Mouse (Mus musculus): ENCODE measurements around the gene Mafk. TPM values are rescaled to one million over a fixed set of nuclear protein-coding genes. Genes with fewer than 3 reads are reported as not detected.

Mafk gene
- polyA plus RNA-seq, 1 experiment from 2014 or later: 7.3 TPM

DNA sequence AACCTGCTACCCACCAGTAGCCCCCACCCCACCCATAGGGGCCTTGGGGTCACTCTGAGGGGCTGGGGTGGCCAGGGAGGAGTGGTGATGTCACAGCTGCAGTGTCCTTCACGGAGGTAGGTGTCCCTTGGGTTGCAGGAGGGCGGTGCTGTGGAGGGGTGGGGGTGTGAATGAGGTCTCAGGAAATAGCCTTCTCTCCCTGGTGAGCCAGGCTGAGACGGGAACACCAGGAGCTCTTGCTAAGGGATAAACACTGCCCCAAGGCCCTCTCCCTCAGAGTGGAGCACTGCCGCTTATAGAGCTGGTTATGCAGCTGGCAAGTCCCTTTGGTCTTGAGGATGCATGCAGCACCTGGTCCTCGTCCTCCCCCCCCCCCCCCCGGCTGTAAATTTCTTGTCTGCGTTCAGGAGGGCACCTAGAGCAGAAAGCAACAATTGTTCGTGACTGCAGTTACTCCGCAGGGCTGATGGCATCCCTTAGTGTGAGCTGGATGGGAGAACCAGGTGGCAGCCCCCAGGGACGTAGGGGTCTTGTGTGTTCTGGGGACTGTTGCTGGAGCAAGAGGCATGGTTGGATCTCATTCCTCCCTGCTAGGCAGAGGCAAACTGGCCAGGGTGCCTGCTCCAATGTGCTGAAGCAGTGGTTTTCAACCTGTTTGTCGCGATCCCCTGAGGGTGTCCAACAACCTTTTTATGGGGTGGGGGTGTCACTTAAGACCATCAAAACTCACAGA, 7.0 kb downstream of the Mafk start:
- H3K4me1 ChIP-seq: peaks cover 51% of the 10 kb centered on the region
- peaks cover 13% of the 10 kb centered on the region for H3K36me3 ChIP-seq
- H3K4me2 ChIP-seq (replicated peaks): peak overlapping the region; percentile 48
- H3K27ac ChIP-seq: peak overlapping the region; percentile 39; the same call in 1 of the 2 replicates
- no peaks in the 10 kb centered on the region for H3K9me3 ChIP-seq
- no peak for ATAC-seq (ENCODE audit: low FRiP score, low read depth)
- H3K27me3 ChIP-seq: no peaks in the 10 kb centered on the region
- no peak overlapping the region for H3K9ac ChIP-seq
- H3K4me3 ChIP-seq: no peak overlapping the region; the same call in 1 of the 2 replicates
- WGBS: 37% methylated on average over 11 of the region's 12 CpGs

DNA sequence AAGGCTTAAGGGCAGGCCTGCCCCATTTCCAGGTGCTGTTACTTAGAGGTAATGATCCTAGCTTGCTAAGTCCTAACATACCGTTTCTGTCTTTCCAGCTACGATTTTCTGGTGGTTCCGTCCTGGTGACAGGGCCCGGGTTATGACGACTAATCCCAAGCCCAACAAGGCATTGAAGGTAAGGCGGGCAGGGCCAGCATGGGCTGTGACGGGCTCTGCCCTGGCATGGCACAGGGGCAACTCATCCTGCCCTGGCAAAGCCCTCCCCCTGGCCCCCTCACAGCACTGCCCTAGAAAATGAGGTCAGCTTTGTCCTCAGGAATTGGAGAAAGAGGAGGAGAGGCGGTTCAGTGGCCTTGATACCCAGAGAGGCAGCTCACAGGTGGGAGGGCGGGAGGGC, 7.7 kb downstream of the Mafk start:
- H3K27ac ChIP-seq: no peak overlapping the region
- no peak overlapping the region for H3K4me2 ChIP-seq (replicated peaks)
- 85% methylated on average over 9 of the region's 9 CpGs for WGBS
- H3K27me3 ChIP-seq: no peaks in the 10 kb centered on the region
- H3K9me3 ChIP-seq: no peaks in the 10 kb centered on the region
- H3K36me3 ChIP-seq: peaks cover 13% of the 10 kb centered on the region
- ATAC-seq (ENCODE audit: low FRiP score, low read depth): no peak
- no peak overlapping the region for H3K9ac ChIP-seq
- peaks cover 53% of the 10 kb centered on the region for H3K4me1 ChIP-seq
- no peak overlapping the region for H3K4me3 ChIP-seq

DNA sequence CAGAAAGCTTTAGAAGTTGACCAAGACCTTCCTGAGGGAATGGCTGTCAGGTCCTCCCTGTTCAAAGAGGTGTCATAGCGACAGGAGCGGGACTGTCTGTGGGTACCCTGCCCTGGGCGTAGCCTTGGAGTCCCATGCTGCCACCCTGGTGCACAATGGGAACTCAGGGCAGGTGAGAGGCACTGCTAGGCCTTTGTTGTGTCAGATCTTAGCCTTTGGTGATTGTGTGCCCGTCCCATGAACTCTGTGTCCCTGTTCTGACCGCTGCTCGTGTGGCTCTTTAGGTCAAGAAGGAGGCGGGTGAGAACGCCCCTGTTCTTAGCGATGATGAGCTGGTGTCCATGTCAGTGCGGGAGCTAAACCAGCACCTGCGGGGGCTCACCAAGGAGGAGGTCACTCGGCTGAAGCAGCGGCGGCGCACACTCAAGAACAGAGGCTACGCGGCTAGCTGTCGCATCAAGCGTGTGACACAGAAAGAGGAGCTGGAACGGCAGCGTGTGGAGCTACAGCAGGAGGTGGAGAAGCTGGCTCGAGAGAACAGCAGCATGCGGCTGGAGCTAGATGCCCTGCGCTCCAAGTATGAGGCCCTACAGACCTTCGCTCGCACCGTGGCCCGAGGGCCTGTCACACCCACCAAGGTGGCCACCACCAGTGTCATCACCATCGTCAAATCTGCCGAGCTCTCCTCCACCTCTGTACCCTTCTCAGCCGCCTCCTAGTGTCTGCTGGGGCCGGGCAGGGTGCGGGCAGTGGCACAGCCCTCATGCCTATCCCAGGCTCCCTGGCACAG, 8.7 kb downstream of the Mafk start:
- Histone ChIP-seq H3K4me3 (no peak overlapping the region), H3K9ac (no peak overlapping the region; the same call in 1 of the 2 replicates), H3K27me3 (no peaks in the 10 kb centered on the region), H3K36me3 (peaks cover 13% of the 10 kb centered on the region), H3K4me2 (replicated peaks) (no peak overlapping the region), H3K4me1 (peaks cover 53% of the 10 kb centered on the region), H3K9me3 (no peaks in the 10 kb centered on the region), H3K27ac (no peak overlapping the region)
- ATAC-seq (ENCODE audit: low FRiP score, low read depth): no peak
- 91% methylated on average over 33 of the region's 33 CpGs for WGBS

DNA sequence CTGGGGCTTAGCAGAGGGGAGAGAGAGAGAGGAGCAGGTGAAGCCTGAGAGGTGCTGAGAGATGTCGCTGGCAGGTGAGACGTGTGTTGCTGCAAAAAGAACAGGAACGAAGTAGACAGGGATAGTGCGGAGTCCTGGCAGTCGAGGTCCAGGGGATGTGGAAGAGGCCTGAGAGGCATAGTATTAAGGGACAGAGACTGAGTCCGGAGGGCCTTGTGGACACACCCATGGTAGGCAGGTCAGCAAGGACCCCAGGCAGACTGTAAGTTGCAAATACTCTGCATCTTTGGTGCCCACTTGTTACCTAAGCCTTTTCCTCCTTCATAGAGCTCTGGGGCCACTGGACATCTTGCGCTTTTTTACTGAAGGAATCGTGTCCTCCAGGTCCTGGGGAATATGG, 9.9 kb downstream of the Mafk start:
- H3K27ac ChIP-seq: no peak overlapping the region
- H3K9me3 ChIP-seq: no peaks in the 10 kb centered on the region
- 92% methylated on average over 8 of the region's 8 CpGs for WGBS
- no peak overlapping the region for H3K9ac ChIP-seq
- ATAC-seq (ENCODE audit: low FRiP score, low read depth): no peak
- H3K4me1 ChIP-seq: peaks cover 44% of the 10 kb centered on the region
- no peak overlapping the region for H3K4me3 ChIP-seq
- H3K4me2 ChIP-seq (replicated peaks): no peak overlapping the region
- H3K36me3 ChIP-seq: peaks cover 13% of the 10 kb centered on the region
- no peaks in the 10 kb centered on the region for H3K27me3 ChIP-seq

DNA sequence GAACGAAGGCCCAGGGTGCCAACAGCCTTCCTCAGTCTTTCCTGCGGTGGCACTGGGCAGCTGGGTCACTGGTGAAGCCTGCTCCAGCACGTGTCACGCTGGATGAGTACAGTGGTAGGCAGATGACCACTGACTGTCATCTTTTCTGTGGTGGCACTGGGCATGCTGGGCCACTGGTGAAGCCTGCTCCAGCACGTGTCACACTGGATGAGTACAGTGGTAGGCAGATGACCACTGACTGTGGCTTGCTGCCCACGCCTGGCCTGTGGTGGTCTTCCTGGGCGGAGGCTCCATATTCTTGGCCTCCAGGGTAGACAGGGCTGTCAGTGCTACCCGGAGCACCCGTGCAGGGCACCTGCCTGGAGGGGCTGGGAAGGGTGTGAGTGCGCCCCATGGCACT, 10.6 kb downstream of the Mafk start:
- no peak for ATAC-seq (ENCODE audit: low FRiP score, low read depth)
- no peak overlapping the region for H3K4me2 ChIP-seq (replicated peaks)
- H3K4me1 ChIP-seq: peaks cover 37% of the 10 kb centered on the region

DNA sequence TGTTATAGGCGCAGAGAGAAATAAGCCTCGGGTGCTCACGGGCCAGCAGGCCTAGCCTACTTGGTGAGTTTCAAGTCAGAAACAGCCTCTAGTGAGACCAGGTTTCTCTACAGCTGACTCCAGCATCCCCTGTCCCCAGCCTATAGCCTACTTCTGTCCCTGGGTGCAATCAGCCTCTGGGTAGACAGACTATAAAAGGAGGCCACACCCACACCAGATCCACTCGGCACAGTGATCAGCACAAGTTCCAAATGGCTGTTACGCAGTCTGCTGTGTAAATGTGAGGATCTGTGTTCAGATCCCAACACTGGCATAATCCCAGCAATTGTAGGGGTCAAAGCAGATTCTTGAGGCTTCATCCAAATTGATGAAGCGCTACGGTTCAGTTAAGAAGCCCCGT, 11.9 kb downstream of the Mafk start:
- Histone ChIP-seq H3K36me3 (peaks cover 13% of the 10 kb centered on the region), H3K4me3 (no peak overlapping the region), H3K27ac (peak overlapping the region; percentile 33; the same call in 1 of the 2 replicates), H3K9ac (no peak overlapping the region), H3K4me2 (replicated peaks) (no peak overlapping the region), H3K4me1 (peaks cover 24% of the 10 kb centered on the region), H3K27me3 (no peaks in the 10 kb centered on the region), H3K9me3 (no peaks in the 10 kb centered on the region)
- ATAC-seq (ENCODE audit: low FRiP score, low read depth): no peak
- WGBS: 66% methylated on average over 8 of the region's 8 CpGs

More for the DNA sequence above, 10.6 kb downstream of the Mafk start:
- H3K27me3 ChIP-seq: no peaks in the 10 kb centered on the region
- 90% methylated on average over 10 of the region's 10 CpGs for WGBS
- no peaks in the 10 kb centered on the region for H3K9me3 ChIP-seq
- H3K36me3 ChIP-seq: peaks cover 13% of the 10 kb centered on the region
- H3K4me3 ChIP-seq: no peak overlapping the region
- H3K27ac ChIP-seq: no peak overlapping the region
- no peak overlapping the region for H3K9ac ChIP-seq

DNA sequence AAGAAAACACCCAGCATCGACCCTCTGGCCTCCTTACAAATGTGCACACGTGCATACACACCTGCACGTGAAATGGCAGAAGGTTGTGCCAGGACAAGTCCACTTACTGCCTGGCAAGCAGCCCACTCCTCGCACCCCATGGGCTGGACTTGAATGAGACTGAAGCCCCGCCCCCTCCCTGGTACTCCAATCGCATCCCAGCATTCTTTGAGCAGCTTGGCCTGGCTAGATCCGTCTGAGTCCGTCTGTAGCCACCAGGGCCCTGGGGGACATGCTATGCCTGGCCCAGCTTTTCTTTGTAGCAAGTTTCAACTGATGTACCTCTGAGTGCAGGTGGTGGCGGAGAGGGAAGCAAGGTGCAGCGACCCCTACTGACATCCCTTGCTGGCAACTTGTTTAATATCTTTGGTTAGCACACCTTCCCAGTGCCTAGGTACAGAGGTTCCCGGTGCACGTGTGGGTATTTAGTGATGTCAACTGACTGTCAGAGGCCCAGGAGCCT, 12.3 kb downstream of the Mafk start:
- peak overlapping the region; percentile 33; the same call in 1 of the 2 replicates for H3K27ac ChIP-seq
- peaks cover 19% of the 10 kb centered on the region for H3K4me1 ChIP-seq
- no peak overlapping the region for H3K4me3 ChIP-seq
- no peak overlapping the region for H3K9ac ChIP-seq
- H3K4me2 ChIP-seq (replicated peaks): peak overlapping the region; percentile 23
- 9% methylated on average over 12 of the region's 12 CpGs for WGBS
- ATAC-seq (ENCODE audit: low FRiP score, low read depth): peak; percentile 72
- no peaks in the 10 kb centered on the region for H3K9me3 ChIP-seq
- H3K27me3 ChIP-seq: no peaks in the 10 kb centered on the region
- H3K36me3 ChIP-seq: peaks cover 13% of the 10 kb centered on the region

DNA sequence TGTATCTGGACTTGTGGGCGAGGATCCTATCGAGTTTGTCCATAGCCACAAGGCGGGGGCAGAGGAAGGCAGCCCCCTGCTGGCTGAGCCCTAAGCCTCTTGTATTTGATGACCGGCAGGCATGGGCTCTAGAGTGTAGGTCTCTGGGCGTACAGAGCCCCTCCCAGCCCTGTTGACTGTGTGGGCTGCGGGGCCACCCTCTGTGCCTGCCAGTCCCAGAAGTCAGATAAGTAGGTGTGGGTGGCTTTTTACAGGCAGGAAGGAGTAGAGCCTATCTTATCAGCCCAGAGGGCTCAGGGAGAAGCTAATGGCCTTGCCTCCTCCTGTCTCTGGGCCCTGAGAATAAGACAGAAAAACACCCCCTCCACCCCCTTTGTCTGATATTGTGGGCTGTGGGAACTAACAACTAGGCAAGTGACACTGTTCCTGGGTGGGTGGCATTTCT, 12.8 kb downstream of the Mafk start:
- H3K9ac ChIP-seq: no peak overlapping the region
- H3K4me1 ChIP-seq: peaks cover 19% of the 10 kb centered on the region
- WGBS: 7% methylated on average over 6 of the region's 6 CpGs
- peak; percentile 26; the same call in 1 of the 2 replicates for ATAC-seq (ENCODE audit: low FRiP score, low read depth)
- no peaks in the 10 kb centered on the region for H3K9me3 ChIP-seq
- peak overlapping the region; percentile 23 for H3K4me2 ChIP-seq (replicated peaks)
- H3K4me3 ChIP-seq: no peak overlapping the region
- H3K27ac ChIP-seq: no peak overlapping the region
- H3K36me3 ChIP-seq: peaks cover 13% of the 10 kb centered on the region
- no peaks in the 10 kb centered on the region for H3K27me3 ChIP-seq

DNA sequence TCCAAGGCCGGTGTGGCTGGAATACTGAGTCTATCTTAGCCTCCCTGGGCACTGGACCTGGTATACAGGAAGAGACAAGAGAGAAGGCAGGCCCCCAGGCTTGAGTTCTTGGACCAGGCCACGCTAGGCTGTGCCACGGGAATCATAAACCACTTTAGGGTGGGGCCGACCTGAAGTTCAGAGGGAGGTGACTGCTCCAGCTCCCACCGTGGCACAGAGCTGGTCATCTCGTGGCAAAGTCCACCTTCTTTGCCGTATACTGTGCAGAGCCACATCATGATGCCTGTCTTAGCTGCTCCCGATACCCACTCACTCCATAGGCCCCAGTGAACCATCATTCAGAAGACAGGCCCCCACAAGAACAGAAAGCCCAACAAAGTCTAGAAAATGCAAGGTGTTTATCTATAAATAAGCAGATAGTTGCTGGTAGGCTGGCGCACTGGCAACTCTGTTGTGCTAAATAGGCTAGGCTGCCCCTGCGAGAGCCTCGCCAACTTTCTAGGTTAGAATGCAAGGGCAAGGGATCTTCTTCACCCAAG, 13.3 kb downstream of the Mafk start:
- Histone ChIP-seq H3K4me1 (peaks cover 19% of the 10 kb centered on the region), H3K27ac (peak overlapping the region; percentile 39; the same call in 1 of the 2 replicates), H3K27me3 (no peaks in the 10 kb centered on the region), H3K4me3 (no peak overlapping the region), H3K9ac (no peak overlapping the region), H3K9me3 (no peaks in the 10 kb centered on the region), H3K4me2 (replicated peaks) (no peak overlapping the region), H3K36me3 (peaks cover 13% of the 10 kb centered on the region)
- WGBS: 83% methylated on average over 11 of the region's 11 CpGs
- no peak for ATAC-seq (ENCODE audit: low FRiP score, low read depth)

DNA sequence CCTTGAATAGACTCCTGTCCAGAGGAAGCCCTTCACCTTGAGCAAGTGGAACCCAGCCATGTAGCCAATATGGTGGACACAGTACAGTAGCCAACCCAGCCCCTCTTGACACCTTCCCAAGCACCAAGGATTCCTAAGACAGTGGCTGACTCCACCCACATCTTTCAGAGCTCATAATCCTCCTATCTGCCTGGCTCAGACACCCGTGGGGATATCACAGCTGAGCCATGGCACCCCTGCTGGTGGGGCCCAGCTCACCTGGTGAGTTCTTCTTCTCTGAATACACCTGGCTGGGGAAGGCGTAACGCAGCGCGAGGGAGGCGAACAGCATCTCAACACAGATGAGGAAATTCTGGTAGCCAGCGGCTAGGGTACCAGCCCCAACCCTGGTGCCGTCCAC, 14.6 kb downstream of the Mafk start:
- no peak overlapping the region for H3K4me2 ChIP-seq (replicated peaks)
- WGBS: 87% methylated on average over 8 of the region's 8 CpGs
- peaks cover 2% of the 10 kb centered on the region for H3K36me3 ChIP-seq
- peaks cover 1% of the 10 kb centered on the region for H3K27me3 ChIP-seq
- peaks cover 19% of the 10 kb centered on the region for H3K4me1 ChIP-seq
- no peak overlapping the region for H3K4me3 ChIP-seq
- ATAC-seq (ENCODE audit: low FRiP score, low read depth): no peak
- no peak overlapping the region for H3K27ac ChIP-seq
- no peak overlapping the region for H3K9ac ChIP-seq
- H3K9me3 ChIP-seq: no peaks in the 10 kb centered on the region

DNA sequence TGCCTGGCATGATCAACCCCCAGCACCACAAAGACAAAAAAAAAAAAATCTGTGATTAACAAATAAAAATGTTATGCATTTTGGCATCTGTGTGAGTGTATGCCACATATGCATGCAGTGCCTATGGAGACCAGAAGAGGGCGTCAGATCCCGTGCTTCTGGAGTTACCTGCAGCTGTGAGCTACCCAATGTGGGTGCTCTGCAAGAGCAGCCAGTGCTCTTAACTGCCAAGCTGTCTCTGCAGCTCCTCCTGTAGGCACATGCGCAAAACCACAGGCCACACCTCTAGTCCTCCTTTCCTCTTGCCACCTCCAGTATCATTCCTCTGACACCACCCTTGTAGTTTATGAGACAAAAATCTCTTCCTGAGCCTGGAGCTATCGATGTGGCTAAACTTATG, 18.1 kb downstream of the Mafk start:
- ATAC-seq (ENCODE audit: low FRiP score, low read depth): no peak
- H3K4me3 ChIP-seq: no peak overlapping the region
- H3K9ac ChIP-seq: no peak overlapping the region
- H3K27ac ChIP-seq: no peak overlapping the region
- peaks cover under 1% of the 10 kb centered on the region; the same call in 1 of the 2 replicates for H3K4me1 ChIP-seq
- no peaks in the 10 kb centered on the region for H3K9me3 ChIP-seq
- H3K36me3 ChIP-seq: no peaks in the 10 kb centered on the region
- WGBS: 56% methylated on average over 4 of the region's 4 CpGs
- no peak overlapping the region for H3K4me2 ChIP-seq (replicated peaks)
- peaks cover 35% of the 10 kb centered on the region for H3K27me3 ChIP-seq

All from limb, embryonic 13.5 days (tissue).